Mouse (Mus musculus) CD8-positive naive resting alpha-beta T cell, adult 2 months (primary cell): ENCODE measurements around the gene Nop53.
A peak's percentile ranks its signal among the peaks of the same experiment; 100 is the strongest.

ENCODE experiments used
- DNase-seq, 2 experiments: peaks; one replicate each; pipeline ENCODE4 v3.0.0; 2022; ENCODE audit warnings: low read depth in 2 of 2, low spot score in 2 of 2

The Nop53 gene

GRCm38 (mm10) chr7:15945721-15946536 is at the start of gene Nop53:
Nop53 (minus strand) TSS chr7:15946074.
- peak; percentile 85 to 89 for DNase-seq

- no peak for DNase-seq
Measured at GRCm38 (mm10) chr7:15993789-15994188, 47.9 kb upstream of the Nop53 start.

GRCm38 (mm10) chr7:15993152-15993551 is 47.3 kb upstream of the Nop53 start:
- no peak for DNase-seq

DNA sequence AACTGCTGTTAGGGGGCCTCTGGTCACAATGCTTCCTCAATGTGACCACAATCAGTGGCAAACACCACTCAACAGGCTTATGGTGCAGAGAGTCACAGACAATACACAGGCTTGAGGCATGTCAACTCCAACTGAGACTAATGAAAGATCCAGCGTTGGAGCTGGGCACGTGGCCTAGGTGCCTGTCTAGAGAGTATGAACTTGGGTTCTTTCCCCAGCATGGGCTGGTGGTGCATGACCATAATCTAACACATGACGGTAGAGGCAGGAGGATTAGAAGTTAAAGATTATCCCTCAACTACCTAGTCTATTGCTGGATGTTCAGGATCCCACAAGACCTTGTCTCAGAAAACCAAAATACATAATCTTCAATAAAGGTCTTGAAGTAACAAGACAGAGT is 45.9 kb upstream of the Nop53 start:
- no peak for DNase-seq

GRCm38 (mm10) chr7:15987661-15988356 is 41.9 kb upstream of the Nop53 start:
- no peak for DNase-seq

GRCm38 (mm10) chr7:15982729-15983407 is 37.0 kb upstream of the Nop53 start:
- peak in 1 of 2 experiments; percentile 44 for DNase-seq

GRCm38 (mm10) chr7:15981538-15981937 is 35.7 kb upstream of the Nop53 start:
- no peak for DNase-seq

GRCm38 (mm10) chr7:15980246-15980645 is 34.4 kb upstream of the Nop53 start:
- no peak for DNase-seq

DNA sequence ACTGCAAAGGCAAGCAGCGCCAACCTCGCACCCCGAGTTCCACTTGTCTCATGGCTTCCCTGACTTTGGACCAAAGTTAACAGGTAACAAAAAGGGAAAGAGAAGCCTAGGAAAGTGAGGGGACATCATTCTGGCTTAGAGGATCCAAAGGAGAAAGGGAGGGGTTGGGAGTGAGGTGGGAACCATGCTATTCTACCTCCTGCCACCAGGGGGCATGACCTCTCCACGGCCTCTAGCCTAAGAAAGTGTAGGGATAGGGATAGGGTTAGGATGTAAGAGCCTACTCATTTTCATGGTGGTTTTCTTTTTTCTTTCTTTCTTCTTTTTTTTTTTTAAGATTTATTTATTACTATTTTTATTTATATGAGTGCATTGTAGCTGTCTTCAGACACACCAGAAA is 30.0 kb upstream of the Nop53 start:
- DNase-seq = peak in 1 of 2 experiments; percentile 28

- DNase-seq = no peak
Measured at GRCm38 (mm10) chr7:15975451-15975850, 29.6 kb upstream of the Nop53 start.

- DNase-seq = peak; percentile 59 to 67
Measured at GRCm38 (mm10) chr7:15974712-15975111, 28.8 kb upstream of the Nop53 start.

- DNase-seq = no peak
Measured at GRCm38 (mm10) chr7:15972247-15972646, 26.4 kb upstream of the Nop53 start.

- no peak for DNase-seq
Measured at GRCm38 (mm10) chr7:15969674-15970073, 23.8 kb upstream of the Nop53 start.

GRCm38 (mm10) chr7:15968322-15968721 is 22.4 kb upstream of the Nop53 start:
- no peak for DNase-seq

GRCm38 (mm10) chr7:15967312-15967711 is 21.4 kb upstream of the Nop53 start, which contains the start of gene Ehd2:
Ehd2 (minus strand) TSS chr7:15967567.
- DNase-seq = peak; percentile 37 to 52

- DNase-seq = no peak
Measured at GRCm38 (mm10) chr7:15966489-15966888, 20.6 kb upstream of the Nop53 start.

DNA sequence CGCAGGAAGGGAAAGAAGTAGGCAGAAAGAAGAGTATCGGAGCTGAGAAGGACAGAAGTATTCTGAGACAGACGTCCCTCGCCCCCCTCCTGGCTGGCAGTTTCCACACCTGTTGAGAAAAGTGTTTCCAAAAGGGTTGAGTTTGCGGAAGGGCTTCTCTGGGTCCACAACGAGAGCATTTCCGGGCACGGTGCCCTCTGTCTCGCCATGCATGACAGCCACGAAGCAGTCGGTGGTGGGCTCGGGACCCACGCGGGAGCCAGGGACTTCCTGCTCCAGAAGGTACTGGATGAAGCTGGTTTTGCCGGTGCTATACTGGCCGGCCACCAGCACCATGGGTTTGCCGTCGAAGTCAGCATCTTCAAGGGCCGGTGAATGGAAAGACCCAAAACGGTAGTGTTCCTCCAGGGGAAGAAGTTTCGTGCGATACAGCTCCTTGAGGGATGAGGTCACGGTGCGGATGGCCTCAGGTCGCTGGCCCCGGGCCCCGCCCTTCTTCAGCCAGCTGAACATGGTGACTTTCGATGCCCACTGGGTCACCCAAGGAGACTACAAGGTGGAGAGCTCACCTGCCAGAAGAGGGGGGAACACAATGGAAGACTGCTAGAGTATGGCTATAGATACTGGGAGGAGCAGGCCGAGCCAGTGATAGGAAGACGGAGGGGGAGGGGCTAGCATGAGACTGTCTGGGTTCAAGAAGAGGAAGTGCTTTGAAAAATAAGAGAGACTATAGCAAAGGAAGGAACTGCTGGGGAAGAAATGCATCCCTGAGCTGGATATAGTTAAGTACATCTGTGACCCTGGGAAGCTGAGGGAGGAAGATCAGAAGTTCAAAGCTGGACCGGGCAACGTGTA is 18.2 kb upstream of the Nop53 start:
- DNase-seq = no peak

DNA sequence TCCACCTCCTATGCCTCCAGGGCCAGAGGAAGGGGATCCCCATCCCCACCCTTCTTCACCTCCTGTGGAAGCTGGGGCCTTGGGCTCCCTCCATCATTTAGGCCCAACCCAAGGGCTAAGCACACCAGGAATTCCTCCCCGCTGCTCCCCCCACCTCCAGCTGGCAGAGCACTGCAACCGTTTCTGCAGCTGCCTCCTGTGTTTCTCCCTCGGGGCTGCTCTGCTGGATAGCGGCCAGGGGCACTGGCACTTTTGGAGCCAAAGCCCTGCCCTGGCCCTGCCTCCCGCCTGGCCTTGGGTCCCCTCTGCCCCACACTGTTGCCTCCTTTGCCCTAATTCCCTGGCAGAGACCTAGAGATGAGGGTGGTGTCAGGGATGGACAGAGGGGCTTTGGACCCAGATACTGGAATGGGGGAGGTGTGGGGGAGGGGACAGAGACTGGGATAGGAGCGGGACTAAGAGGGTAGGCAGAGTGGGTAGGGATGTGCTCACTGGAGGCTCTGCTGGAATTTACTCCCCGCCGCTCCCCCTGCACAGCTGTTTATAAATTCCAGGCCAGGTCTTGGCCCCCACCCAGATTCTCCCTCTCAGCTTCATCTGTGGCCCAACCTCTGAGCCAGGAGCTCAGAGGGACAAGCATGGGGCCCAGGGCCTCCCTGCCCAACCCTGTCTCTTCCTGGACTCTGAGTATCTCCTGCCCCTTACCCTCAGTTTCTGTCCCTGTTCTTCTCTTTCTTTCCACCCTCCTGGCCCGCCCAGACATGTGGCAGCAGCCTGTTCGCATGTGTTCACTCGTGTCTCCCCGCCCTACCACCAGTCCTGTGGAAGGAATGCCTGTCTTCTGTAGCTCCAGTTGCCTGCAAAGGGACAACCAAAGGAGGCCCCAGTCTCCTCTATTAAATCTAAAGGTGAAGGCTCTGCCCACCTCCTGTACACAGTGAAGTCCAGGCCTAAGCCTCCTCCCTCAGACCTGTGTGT is 16.7 kb upstream of the Nop53 start:
- no peak for DNase-seq

DNA sequence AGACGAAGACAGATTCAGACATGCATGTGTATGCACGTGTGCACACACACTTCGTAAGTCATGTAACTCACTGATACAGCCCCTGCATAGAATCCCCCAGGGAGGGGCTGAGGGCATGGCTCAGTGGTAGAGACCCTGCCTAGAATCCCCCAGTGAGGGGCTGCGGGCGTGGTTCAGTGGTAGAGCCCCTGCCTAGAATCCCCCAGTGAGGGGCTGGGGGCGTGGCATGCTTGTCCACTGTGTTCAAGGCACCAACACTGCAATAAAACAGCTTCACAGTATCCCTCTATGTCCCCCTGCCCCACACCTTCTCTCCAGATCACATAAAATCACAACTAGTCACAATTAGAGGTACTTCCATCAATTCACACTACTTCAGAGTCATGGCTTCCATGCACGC is 15.9 kb upstream of the Nop53 start:
- DNase-seq = no peak

DNA sequence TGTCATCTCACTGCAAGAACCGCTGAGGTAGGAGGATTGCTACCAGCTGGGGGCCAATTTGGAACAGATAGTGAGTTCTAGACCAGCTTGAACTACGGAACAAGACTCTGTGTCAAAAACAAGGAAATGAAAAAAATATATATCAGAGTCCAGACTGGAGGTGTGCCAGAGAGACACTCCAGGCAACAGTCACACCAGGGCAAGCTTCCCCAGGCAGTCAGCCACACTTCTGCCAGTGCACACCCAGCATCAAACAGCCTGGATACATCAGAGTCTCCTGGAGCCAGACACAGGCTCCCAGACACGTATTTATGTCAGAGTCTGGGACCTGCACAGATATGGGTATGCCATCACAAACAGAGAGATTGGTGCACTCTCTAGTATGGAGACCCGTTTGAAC is 15.4 kb upstream of the Nop53 start:
- DNase-seq = no peak
